Mouse (Mus musculus): ENCODE measurements around the gene Slc1a3. TPM values are rescaled to one million over a fixed set of nuclear protein-coding genes. Genes with fewer than 3 reads are reported as not detected.
"Not testable (repeated sequence)": the region's sequence is repeated elsewhere in the genome, so short reads cannot be mapped to it uniquely, and the experiment has no call there.

Gene Slc1a3
- total RNA-seq, 4 experiments from 2014 or later = 285 to 336 (median 314) TPM

- no peak for DNase-seq (ENCODE audit: low spot score in 2 of 2)
Measured at GRCm38 (mm10) chr15:8706613-8707012, 4.0 kb downstream of the Slc1a3 start.

GRCm38 (mm10) chr15:8706178-8706577 lies 4.4 kb downstream of the Slc1a3 start:
- DNase-seq (ENCODE audit: low spot score in 2 of 2) = peak in 1 of 2 experiments; percentile 34

- DNase-seq (ENCODE audit: low spot score in 2 of 2) = not testable (repeated sequence)
Measured at GRCm38 (mm10) chr15:8705560-8705959, 5.0 kb downstream of the Slc1a3 start.

- no peak for DNase-seq (ENCODE audit: low spot score in 2 of 2)
Measured at GRCm38 (mm10) chr15:8697976-8698375, 12.6 kb downstream of the Slc1a3 start.

GRCm38 (mm10) chr15:8697500-8697899 lies 13.1 kb downstream of the Slc1a3 start:
- DNase-seq (ENCODE audit: low spot score in 2 of 2) = peak in 1 of 2 experiments; percentile 45

- DNase-seq (ENCODE audit: low spot score in 2 of 2) = not testable (repeated sequence)
Measured at GRCm38 (mm10) chr15:8690141-8690540, 20.4 kb downstream of the Slc1a3 start.

GRCm38 (mm10) chr15:8686846-8687245 lies 23.7 kb downstream of the Slc1a3 start:
- DNase-seq (ENCODE audit: low spot score in 2 of 2) = no peak

GRCm38 (mm10) chr15:8685506-8685905 lies 25.1 kb downstream of the Slc1a3 start:
- no peak for DNase-seq (ENCODE audit: low spot score in 2 of 2)

- DNase-seq (ENCODE audit: low spot score in 2 of 2) = no peak
Measured at GRCm38 (mm10) chr15:8684263-8684662, 26.3 kb downstream of the Slc1a3 start.

GRCm38 (mm10) chr15:8682871-8683270 lies 27.7 kb downstream of the Slc1a3 start:
- no peak for DNase-seq (ENCODE audit: low spot score in 2 of 2)

- DNase-seq (ENCODE audit: low spot score in 2 of 2) = no peak
Measured at GRCm38 (mm10) chr15:8682421-8682820, 28.1 kb downstream of the Slc1a3 start.

GRCm38 (mm10) chr15:8681971-8682370 lies 28.6 kb downstream of the Slc1a3 start:
- no peak for DNase-seq (ENCODE audit: low spot score in 2 of 2)

GRCm38 (mm10) chr15:8681009-8681408 lies 29.6 kb downstream of the Slc1a3 start:
- DNase-seq (ENCODE audit: low spot score in 2 of 2) = no peak

- DNase-seq (ENCODE audit: low spot score in 2 of 2) = no peak
Measured at GRCm38 (mm10) chr15:8676959-8677358, 33.6 kb downstream of the Slc1a3 start.

- DNase-seq (ENCODE audit: low spot score in 2 of 2) = no peak
Measured at GRCm38 (mm10) chr15:8676211-8676691, 34.3 kb downstream of the Slc1a3 start.

- DNase-seq (ENCODE audit: low spot score in 2 of 2) = no peak
Measured at GRCm38 (mm10) chr15:8675616-8676015, 34.9 kb downstream of the Slc1a3 start.

GRCm38 (mm10) chr15:8672532-8672931 lies 38.0 kb downstream of the Slc1a3 start:
- no peak for DNase-seq (ENCODE audit: low spot score in 2 of 2)

GRCm38 (mm10) chr15:8667849-8668522 lies 42.6 kb downstream of the Slc1a3 start:
- DNase-seq (ENCODE audit: low spot score in 2 of 2) = no peak

- DNase-seq (ENCODE audit: low spot score in 2 of 2) = no peak
Measured at GRCm38 (mm10) chr15:8665675-8666350, 44.8 kb downstream of the Slc1a3 start.

- peak; percentile 17 to 71 for DNase-seq (ENCODE audit: low spot score in 2 of 2)
Measured at GRCm38 (mm10) chr15:8663348-8664099, 47.0 kb downstream of the Slc1a3 start.

- no peak for DNase-seq (ENCODE audit: low spot score in 2 of 2)
Measured at GRCm38 (mm10) chr15:8661856-8662255, 48.7 kb downstream of the Slc1a3 start.

- DNase-seq (ENCODE audit: low spot score in 2 of 2) = no peak
Measured at GRCm38 (mm10) chr15:8659977-8660376, 50.6 kb downstream of the Slc1a3 start.

Measured in left cerebral cortex, adult 8-10 months (tissue).